Mouse (Mus musculus) adrenal gland, postnatal 36 days (tissue): ENCODE measurements around the gene Dlg2. TPM values are rescaled to one million over a fixed set of nuclear protein-coding genes. Genes with fewer than 3 reads are reported as not detected.
A peak's percentile ranks its signal among the peaks of the same experiment; 100 is the strongest.

Experiments
- DNase-seq, 2 experiments: peaks; one replicate each; pipeline ENCODE4 v3.0.0; 2021; ENCODE audit warnings: mixed read lengths in 1 of 2
- total RNA-seq, 2 experiments: library from RNA; stranded (reverse); gene quantifications; 2 replicates each; pipeline ENCODE4 v1.2.3; 2021

Dlg2 gene
- total RNA-seq, 2 experiments from 2014 or later = 93.3 to 123 TPM

DNA sequence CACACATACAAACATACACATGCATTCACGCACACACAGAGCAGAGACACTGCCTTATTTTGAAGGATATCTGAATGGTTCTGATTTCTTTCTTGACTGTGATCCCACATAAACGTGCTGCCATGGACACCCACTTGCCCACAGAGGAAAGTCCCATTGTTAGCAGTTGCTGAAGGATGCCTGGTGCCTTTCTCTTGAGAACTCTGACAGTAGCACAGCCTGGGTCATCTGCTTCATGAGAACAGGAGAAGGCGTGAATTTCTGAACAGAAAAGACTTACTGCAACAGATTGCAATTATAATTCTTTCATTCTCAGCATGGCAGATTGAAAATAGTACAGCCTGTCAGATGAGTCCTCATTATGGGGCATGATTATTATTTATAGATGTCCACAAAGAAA lies 1442.6 kb downstream of the Dlg2 start:
- DNase-seq = no peak

DNA sequence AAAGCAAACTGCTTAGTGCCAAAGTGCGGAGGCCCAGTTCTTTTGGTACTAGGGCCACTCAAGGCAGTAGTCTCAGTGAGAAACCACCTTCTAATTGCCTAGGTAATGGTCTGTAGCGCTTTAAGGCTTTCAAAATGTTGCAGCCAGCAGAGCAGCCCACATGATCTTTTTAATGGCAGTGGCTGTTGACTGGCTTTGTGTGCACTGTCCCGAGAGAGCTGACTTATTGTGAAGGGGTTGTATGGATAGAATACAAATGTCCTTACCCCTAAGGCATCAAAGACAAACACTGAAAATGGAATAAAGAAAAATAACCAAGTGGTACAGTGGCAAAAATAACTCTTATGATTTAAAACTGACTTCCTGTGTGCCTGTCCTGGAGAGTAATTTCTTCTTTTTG lies 1443.3 kb downstream of the Dlg2 start:
- DNase-seq = no peak

DNA sequence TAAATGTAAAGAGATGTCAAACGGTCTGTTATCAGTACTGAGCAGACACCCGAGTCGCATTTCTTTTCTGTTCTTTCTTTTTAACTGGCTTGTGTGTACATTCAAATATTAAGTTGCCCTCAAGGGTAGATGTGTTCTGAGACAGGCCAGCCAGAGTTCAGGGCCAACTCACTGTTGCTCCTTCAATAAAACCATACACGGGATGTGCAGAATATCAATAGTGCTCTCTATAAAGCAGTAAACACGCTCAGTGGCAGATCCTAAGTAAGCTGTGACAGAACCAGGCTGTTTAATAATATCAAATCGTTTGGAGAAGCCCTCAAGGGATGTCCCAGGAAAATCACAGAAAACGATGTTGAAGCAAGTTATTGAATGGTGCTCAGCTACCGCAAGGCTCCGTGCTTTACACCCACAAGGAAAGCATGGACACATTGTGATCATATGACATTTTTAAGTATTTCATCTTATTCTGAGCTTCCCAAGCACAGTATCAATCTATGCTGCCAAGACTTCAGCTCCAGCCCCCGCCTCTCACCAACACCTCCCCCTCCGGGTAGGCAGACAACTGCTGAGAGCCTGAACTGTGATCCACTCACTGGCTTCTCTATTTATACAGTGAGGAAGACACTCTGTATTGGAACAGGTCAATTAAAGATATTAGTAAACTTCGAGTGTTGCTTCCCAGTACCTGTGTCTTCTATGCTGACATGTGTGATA lies 1458.6 kb downstream of the Dlg2 start:
- DNase-seq = no peak

DNA sequence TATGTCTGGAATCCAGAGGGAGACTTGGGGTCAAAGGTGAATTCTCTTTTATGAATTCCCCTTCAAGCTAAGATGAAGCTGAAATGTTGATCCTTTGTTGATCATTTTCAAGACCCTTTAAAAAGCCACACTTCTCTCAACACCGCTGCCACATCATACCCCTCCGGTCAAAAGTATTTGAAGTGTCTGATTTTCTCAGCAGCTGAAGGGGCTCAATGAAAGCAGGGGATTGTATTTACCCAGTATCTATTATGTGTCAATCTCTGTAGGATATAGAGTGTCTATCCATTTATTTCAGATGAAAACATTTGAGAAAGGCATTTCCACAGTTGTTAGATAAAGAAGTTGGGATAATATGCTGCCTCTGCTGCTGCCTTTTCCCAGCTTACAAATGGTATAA lies 1459.7 kb downstream of the Dlg2 start:
- no peak for DNase-seq

DNA sequence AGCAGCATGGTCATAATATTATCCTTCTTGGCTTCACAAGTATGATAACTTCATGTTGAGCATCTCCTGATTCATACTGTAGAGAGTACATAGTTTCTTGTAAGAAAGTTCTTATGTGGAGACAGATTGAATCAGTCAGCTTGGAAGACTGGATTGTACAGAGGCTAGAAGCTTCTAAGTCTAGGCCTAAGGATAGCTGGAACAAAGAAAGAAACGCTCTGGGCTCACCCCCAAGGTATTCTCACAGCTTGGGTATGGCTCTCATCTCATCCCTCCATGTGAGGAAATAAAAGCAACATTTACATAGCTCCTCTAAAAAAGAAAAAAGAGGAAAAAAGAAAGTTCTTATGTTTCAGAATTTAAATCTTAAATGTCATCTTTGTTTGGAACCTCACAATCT lies 1466.8 kb downstream of the Dlg2 start:
- DNase-seq = no peak

DNA sequence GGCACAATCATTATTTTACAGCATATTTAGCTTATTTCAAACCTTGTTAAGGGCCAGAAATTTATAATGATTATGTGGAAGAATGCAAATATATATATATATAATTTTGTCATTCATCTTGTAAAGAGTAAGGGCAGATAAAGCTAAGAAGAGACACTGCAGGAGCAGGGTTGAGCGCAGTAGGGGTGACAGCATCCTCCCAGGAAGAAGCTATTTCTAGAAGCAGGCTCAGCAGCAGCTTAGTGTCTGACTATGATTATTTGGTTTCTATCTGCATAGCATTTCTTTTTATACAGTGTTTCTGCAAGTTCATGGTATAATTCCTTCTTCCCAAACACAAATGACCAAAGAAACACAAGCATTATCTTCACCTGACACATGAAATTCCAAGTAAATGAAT lies 1479.1 kb downstream of the Dlg2 start:
- DNase-seq = no peak

DNA sequence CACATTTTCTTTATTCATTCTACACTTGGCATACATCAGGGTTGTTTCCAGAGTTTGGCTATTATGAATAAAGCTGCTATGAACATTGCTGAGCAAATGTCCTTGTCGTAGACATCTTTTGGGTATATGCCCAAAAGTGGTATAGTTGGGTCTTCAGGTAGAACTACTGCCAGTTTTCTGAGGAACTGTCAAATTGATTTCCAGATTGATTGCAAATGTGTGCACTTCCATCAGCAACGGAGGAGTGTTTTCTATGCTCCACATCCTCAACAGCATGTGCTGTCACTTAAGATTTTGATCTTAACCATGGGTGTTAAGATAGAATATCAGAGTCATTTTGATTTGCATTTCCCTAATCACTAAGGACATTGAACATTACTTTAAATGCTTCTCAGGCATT lies 1486.5 kb downstream of the Dlg2 start:
- DNase-seq = no peak

DNA sequence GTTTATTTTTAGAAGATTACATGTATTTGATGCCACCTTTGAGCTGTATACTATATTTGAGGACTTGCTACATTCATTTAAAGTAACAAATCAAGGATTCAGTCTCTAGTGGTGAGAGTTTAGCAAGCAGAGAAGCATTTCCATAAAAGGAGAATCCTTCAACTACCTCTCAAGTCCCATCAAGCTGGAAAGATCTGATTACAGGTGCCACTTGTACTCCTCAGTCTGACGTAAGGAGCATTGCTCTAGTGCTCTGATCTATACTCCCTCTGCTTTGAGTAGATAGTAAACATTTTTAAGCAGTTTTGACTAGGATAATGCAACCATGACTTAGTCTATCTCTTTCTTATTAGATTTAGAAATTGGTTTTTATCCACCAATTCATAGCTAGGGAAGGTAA lies 1496.5 kb downstream of the Dlg2 start:
- DNase-seq = no peak

DNA sequence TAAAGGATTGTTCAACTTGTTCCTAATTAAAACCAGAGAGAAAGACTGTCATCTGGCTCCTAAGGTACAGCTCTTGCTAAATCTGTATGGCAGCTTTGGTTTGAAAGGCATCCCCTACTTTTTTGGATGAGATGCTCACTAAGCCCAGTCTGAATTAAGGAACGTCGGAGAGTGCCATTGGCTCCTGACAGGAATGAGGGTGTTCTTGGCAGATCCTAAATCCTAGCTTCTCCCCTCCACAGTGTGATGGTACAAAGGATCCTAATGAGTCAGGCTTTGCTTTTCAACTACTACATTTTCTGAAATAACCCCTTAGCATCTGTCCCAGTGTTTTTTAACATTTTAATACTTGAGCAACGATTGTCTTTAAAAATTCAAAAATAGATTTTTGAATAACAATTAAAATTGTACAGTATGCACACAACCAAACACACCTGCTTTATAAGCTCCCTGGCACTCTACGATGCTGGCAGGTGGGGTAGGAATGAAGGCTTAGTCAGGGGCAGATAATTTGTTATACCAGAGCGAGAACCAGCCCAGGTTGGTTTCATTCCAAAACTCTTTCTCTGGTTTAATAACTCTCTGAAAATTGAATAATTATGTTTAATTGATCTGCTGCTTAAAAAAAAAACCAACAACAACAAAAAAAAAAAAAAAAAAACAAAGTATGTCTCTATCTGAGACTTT lies 1527.4 kb downstream of the Dlg2 start:
- DNase-seq = no peak

DNA sequence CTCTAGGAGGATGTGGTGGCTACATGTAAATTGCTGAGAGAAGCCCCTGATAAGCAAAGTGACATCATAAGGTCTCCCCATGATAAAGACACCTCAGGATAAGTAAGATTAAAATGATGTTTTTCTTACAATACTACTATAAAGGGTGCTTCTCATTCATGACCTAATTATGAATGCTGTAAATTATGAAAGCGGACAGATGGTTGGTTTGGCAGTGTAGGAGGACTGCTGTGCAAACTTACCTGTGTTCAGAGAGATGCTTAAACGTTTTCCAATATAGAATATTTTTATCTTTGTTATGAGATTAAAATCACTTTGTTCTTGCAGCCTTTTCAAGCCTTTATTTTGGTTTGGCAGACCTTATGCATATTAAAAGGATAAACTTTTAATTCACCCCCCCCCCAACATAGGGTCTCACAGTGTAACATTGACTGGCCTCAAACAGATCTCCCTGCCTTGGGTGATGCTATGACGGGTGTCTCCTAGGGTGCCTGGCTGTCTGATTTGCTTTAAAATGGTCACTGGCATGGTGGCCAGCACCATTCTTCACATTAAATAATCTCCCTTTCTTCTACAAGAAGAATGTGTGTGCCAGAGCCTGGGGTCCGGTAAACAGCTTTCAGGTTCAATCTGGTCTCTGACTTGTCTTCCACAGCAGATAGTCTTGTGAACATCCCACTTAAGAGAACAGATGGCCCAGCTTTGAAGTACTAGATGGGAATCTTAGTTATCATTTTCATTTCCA lies 1529.4 kb downstream of the Dlg2 start:
- DNase-seq = no peak

DNA sequence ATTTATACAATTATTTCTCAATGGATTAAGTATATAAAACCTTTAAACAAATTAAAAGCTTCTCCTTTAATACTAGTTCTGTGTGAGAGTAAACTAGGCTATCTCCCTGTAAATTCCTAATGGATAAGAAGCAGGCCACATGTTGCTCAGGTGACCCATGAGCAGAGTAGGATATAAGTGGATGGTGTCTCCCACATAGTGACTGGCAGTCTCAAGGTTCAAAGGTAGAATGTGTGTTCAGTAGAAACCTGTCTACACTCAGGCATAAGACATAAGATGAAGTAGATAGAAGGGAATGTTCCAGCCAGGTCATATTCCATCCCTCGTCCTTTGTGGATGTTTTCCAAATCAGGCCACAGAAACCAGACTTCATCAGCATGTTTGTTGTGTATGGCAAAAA lies 1532.2 kb downstream of the Dlg2 start:
- no peak for DNase-seq

DNA sequence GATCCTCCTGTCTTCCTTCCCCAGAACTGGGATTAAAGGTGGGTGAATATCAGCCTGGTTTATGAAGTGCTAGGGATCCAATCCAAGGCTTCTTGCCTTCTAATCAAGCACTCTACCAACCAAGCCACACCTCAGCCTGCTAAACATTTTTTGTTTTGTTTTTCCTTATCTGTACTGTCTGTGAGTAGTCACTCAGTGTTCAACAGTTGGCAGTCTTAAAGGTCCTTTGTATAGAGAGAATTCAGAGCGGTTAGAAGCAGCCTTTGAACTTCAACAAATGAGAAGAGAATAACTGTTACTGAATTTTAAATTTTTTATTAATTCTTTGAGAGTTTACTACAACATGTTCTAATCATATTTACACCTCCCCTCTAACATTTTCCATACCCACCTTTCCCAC lies 1548.5 kb downstream of the Dlg2 start:
- DNase-seq = no peak

DNA sequence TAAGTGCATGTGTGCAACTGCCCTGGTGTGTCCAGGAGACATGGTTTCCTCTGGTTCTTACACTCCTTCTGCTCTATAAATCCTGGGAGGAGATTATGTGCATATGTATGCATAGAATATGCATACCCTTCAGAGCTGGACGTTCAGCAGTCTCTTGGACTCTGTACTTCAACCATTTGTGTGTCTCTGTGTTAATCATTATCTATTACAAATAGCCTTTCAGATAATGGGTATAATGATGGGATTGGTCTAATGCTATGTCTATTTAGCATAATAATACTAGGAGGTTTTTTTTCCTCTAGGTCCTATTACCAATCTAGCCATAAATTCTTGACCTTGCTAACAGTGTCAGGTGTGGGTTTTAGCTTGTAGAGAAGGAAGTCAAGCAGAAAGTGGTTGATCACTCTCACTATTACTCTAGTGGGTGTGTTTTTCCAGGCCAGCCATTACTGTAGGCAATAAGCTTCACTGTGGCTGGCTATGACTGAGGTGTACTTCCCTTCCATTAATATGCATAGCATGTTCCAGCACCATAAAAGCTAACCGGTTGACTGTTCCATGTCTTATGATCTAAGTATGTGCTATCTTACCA lies 1549.1 kb downstream of the Dlg2 start:
- DNase-seq = no peak

DNA sequence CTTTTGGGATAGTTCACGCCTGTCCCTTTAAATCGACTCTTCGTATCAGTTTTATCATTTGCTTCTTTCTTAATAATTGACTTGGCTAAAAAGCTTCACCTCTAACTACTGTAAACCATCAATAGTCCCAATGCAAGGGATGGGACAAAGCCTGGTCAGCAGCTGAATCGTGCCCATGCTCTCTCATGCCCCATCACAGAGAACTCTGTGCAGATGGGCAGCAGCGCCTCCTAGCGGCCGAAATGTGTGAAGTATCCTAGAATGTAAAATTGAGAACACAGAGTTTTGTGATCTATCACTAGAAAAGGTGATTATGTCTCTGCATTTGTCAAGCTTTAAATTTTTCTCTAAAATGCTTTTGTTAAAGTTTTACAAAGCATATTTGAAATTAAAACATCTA lies 1550.6 kb downstream of the Dlg2 start:
- peak; percentile 81 to 85 for DNase-seq

DNA sequence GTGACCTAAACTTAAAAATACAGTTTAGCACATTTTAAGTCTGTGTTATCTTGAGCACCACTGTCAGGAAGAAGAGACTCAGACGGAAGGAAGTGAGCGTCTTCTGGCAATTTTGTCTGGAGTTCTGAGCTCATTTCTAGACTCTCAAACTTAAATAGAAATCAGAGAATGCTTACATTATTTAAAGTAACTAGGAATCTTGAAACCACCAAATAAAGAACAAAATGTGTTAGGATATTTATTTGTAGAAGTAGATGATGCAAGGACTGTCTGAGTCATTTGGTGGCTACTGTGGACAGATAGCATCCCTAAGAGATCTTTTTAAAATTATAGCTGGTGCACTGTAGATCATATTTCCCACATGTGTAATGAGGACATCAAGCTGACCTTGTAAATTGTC lies 1557.8 kb downstream of the Dlg2 start:
- DNase-seq = no peak

DNA sequence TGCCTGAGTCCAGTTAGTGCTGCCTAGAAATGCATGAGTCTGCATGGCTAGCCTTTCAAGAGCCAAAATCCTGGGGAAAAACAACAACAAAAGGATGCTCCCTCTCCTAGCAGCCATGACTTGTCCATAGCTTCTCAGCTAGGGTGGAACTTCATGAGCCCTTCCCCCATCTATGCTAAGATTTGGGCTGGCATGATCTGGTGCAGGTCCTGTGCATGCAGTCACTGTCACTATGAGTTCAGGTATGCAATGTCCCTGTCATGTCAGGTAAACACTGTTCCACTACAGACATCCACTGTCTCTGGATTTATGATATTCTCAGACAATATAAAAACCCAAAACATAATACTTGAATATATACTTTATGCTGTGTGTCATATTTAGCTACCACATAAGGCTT lies 1563.7 kb downstream of the Dlg2 start:
- no peak for DNase-seq

DNA sequence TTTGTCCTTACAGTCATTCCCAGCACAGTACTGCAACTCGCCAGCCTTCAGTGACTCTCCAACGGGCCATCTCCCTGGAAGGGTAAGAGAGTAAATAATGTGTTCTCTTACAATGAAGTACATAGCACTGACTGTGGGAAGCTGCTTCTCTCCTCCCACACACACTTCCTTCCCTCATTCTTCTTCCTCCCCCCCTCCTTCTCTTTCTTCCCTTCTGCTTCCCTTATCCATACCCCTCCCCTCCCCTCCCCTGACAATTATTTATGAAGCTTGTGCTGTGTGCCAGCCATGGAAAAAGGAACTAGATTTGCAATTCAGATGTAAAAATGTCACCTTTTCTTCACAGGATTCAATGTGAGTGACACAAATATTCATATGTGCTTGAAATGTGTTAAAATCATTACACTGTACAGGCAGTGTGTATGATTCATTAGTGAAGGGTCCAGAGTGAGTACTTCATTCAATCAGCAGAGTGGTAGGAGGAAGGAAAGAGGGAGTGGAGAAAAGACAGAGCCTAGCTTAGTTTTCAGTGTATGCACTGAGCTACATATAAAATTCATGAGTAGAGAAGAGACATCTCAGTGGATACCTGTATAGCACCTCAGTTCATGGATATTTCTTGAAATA lies 1564.4 kb downstream of the Dlg2 start:
- no peak for DNase-seq

DNA sequence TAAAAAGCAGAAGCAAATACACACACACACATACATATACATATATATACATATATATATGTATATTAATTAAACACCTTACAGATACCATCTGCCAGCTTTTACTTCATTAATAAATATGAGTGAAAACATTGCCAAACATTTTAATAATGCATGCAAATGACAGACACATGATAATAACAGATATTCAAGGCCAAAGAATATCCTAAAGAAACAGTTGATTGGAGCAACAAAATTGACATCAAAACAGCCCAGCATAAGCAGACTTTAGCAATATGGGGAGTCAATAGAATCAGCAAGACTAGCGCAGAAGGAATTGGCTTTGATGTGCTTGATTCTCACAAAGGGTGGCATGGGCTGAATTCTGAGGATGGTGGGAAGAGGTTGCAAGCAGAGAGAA lies 1568.5 kb downstream of the Dlg2 start:
- DNase-seq = no peak

DNA sequence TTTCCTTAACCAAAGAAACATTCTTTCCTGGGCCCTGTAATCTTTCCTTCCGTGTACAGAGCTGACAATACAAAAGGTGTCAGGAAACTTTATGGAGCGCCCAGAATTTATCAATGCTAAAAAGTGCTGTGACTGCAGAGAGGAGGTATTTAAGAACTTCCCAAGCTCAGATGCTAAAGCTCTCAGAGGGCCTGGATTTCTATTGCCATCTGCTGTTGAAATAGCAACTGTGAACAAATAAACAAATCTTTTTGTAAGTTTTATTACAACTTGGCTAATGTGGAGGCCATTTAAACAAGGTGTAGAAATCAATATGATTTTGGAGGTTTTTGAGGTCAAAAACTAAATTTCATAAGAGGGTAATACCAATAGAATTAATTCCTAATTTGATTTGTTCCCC lies 1570.8 kb downstream of the Dlg2 start:
- DNase-seq = no peak

DNA sequence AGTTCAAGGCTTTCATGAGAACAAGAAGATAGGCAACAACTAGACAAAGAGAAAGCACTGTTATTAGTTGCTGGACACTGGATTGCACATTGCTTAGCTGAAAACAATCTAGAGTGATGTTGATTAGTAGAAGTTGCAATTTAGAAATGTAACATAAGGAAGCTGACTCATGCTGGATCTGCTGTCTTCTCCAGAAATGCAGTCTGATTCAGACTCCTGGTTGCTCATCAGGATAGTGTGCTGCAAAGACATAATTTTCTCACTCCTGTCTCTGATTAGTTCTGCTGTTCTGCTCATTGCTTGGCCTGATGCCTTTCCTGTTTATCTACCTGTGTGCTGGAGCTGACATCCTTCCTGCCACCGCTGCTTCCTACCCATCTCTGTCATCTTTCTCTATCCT lies 1572.4 kb downstream of the Dlg2 start:
- no peak for DNase-seq

DNA sequence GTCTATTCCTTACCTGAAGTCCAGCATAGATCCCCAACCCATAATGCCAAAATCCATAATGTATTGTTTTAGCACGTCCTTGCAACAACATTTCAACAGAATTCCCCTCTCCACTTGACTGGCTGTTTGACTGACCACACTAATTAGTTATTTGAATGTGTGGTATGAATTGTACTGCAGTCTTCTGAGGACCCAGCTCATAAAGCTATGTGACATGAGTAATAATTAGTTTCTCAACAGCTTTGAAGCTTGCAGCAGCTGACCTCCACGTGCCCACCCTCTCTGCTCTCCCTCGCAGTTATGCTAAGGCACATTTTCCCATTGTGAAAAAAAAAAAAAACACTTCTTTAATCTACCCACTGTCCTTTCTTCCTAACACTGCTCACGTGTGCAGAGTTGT lies 1590.4 kb downstream of the Dlg2 start:
- no peak for DNase-seq

DNA sequence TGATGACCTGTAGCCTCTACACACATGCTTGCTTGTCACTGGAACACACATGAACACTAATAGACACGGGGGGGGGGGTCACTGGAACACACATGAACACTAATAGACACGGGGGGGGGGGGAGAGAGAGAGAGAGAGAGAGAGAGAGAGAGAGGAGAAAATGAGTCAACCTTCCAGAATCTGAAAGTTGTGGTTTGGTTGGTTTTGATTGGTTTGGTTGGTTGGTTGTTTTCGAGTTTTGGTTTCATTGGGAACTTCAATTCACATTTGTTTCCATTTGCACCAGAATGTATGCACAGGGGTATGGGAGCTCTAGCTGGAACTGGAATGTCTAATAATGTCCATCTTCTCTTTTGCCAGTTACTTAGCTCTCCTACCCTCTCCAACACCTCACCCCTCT lies 1611.0 kb downstream of the Dlg2 start:
- no peak for DNase-seq

DNA sequence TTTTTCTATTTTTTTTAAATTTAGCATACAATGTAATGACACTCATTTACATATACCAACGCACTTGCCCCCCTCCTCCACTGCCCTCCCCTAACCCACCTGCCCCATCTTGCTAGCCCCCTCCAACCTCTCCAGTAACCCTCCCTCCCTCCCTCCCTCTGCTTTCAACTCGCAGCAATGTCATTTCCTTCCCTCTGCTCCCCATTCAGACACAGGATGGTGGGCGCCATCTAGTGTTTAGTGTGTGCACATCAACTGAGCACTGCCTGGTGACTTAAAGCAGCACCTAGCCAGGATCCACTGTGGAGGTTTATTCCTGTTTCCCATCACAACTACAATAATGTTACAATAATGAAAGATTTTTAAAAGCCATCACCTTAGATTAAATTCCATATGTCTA lies 1617.4 kb downstream of the Dlg2 start:
- peak; percentile 65 to 73 for DNase-seq
